Mouse (Mus musculus): Measurements from ENCODE around the gene Borcs8. TPM values are rescaled to one million over a fixed set of nuclear protein-coding genes. Genes with fewer than 3 reads are reported as not detected.

Borcs8 gene
- polyA plus RNA-seq, 1 experiment from 2014 or later, result 57.4 TPM

Small RNAs within 50 kb of the gene (microRNA-seq; reads per million reads assigned to microRNA genes)
- gene Mir7066, result not detected

Other genes with a start within 250 kb of the Borcs8 start
- 3.4 and 3.9 TPM in 2 replicates for gene Tssk6, start 237.3 kb upstream of the Borcs8 start, polyA plus RNA-seq (2014; fragmentation: Nextera tagmentation; extraction: Ambion mirVana)
- gene Ndufa13, start 236.9 kb upstream of the Borcs8 start, polyA plus RNA-seq (2014; fragmentation: Nextera tagmentation; extraction: Ambion mirVana), result 190 and 202 TPM in 2 replicates
- 3.7 and 4.9 TPM in 2 replicates for gene Yjefn3, start 236.8 kb upstream of the Borcs8 start, polyA plus RNA-seq (2014; fragmentation: Nextera tagmentation; extraction: Ambion mirVana)
- 46.5 and 49.6 TPM in 2 replicates for gene Gatad2a, start 143.1 kb upstream of the Borcs8 start, polyA plus RNA-seq (2014; fragmentation: Nextera tagmentation; extraction: Ambion mirVana)
- 53.4 and 58.5 TPM in 2 replicates for gene Mau2, start 96.8 kb upstream of the Borcs8 start, polyA plus RNA-seq (2014; fragmentation: Nextera tagmentation; extraction: Ambion mirVana)
- gene Sugp1, start 96.7 kb upstream of the Borcs8 start, polyA plus RNA-seq (2014; fragmentation: Nextera tagmentation; extraction: Ambion mirVana), result 35.3 and 40.1 TPM in 2 replicates
- 0.70 and 2.0 TPM in 2 replicates for gene Tm6sf2, start 66.6 kb upstream of the Borcs8 start, polyA plus RNA-seq (2014; fragmentation: Nextera tagmentation; extraction: Ambion mirVana)
- not detected in 2 replicates for gene Hapln4, start 56.0 kb upstream of the Borcs8 start, polyA plus RNA-seq (2014; fragmentation: Nextera tagmentation; extraction: Ambion mirVana)
- gene Ncan, start 18.6 kb upstream of the Borcs8 start, polyA plus RNA-seq (2014; fragmentation: Nextera tagmentation; extraction: Ambion mirVana), result 1.9 and 2.1 TPM in 2 replicates
- 28.5 and 29.1 TPM in 2 replicates for gene Nr2c2ap, start 8.2 kb upstream of the Borcs8 start, polyA plus RNA-seq (2014; fragmentation: Nextera tagmentation; extraction: Ambion mirVana)
- 12.1 and 20.0 TPM in 2 replicates for gene Rfxank, start 345 bp upstream of the Borcs8 start, polyA plus RNA-seq (2014; fragmentation: Nextera tagmentation; extraction: Ambion mirVana)
- 0.32 TPM in 1 of 2 replicates, not detected in the other for gene Mef2b, start 212 bp downstream of the Borcs8 start, polyA plus RNA-seq (2014; fragmentation: Nextera tagmentation; extraction: Ambion mirVana)
- gene Tmem161a, start 32.9 kb downstream of the Borcs8 start, polyA plus RNA-seq (2014; fragmentation: Nextera tagmentation; extraction: Ambion mirVana), result 45.3 and 49.4 TPM in 2 replicates
- 3.9 and 4.2 TPM in 2 replicates for gene Slc25a42, start 72.8 kb downstream of the Borcs8 start, polyA plus RNA-seq (2014; fragmentation: Nextera tagmentation; extraction: Ambion mirVana)
- gene Sugp2, start 94.7 kb downstream of the Borcs8 start, polyA plus RNA-seq (2014; fragmentation: Nextera tagmentation; extraction: Ambion mirVana), result 30.7 and 34.6 TPM in 2 replicates
- 23.2 and 27.0 TPM in 2 replicates for gene Armc6, start 95.0 kb downstream of the Borcs8 start, polyA plus RNA-seq (2014; fragmentation: Nextera tagmentation; extraction: Ambion mirVana)
- gene Homer3, start 143.3 kb downstream of the Borcs8 start, polyA plus RNA-seq (2014; fragmentation: Nextera tagmentation; extraction: Ambion mirVana), result 30.8 and 33.7 TPM in 2 replicates
- gene Ddx49, start 163.0 kb downstream of the Borcs8 start, polyA plus RNA-seq (2014; fragmentation: Nextera tagmentation; extraction: Ambion mirVana), result 44.3 and 45.0 TPM in 2 replicates
- gene Cope, start 163.0 kb downstream of the Borcs8 start, polyA plus RNA-seq (2014; fragmentation: Nextera tagmentation; extraction: Ambion mirVana), result 320 and 341 TPM in 2 replicates
- gene Cers1, start 176.3 kb downstream of the Borcs8 start, polyA plus RNA-seq (2014; fragmentation: Nextera tagmentation; extraction: Ambion mirVana), result 5.4 and 5.7 TPM in 2 replicates
- gene Gdf1, start 190.3 kb downstream of the Borcs8 start, polyA plus RNA-seq (2014; fragmentation: Nextera tagmentation; extraction: Ambion mirVana), result 0.35 and 1.6 TPM in 2 replicates
- 17.0 and 17.1 TPM in 2 replicates for gene Upf1, start 213.8 kb downstream of the Borcs8 start, polyA plus RNA-seq (2014; fragmentation: Nextera tagmentation; extraction: Ambion mirVana)
- 0.38 TPM in 1 of 2 replicates, not detected in the other for gene Comp, start 234.1 kb downstream of the Borcs8 start, polyA plus RNA-seq (2014; fragmentation: Nextera tagmentation; extraction: Ambion mirVana)